Mouse (Mus musculus) neural tube, embryonic 12.5 days (tissue): ENCODE results near the gene Gm49601. TPM values are rescaled to one million over a fixed set of nuclear protein-coding genes. Genes with fewer than 3 reads are reported as not detected.
A peak's percentile ranks its signal among the peaks of the same experiment; 100 is the strongest.

Experiments
- ATAC-seq: fragments of 200-750 bp; cut with Nextera tagmentation; 2 replicates; pipeline ENCODE4 v1.8.0; 2017; ENCODE audit warnings: low read depth, mild to moderate bottlenecking, moderate TSS enrichment, moderate library complexity; ENCODE audit not compliant: low FRiP score
- H3K27ac ChIP-seq: fragments of 300-500 bp; sonication (generic); 2 replicates; pipeline ENCODE4 v1.5.1; 2016
- H3K27me3 ChIP-seq: fragments of 300-500 bp; sonication (generic); replicated peaks from 2 replicates; pipeline ENCODE4 v1.6.1; 2016; ENCODE audit warnings: mild to moderate bottlenecking
- H3K36me3 ChIP-seq: fragments of 300-500 bp; sonication (generic); 2 replicates; pipeline ENCODE4 v1.6.1; 2016; ENCODE audit warnings: mild to moderate bottlenecking
- H3K4me1 ChIP-seq: fragments of 300-500 bp; sonication (generic); 2 replicates; pipeline ENCODE4 v1.6.1; 2016
- H3K4me2 ChIP-seq: fragments of 300-500 bp; sonication (generic); replicated peaks from 2 replicates; pipeline ENCODE4 v1.6.1; 2016; ENCODE audit warnings: mild to moderate bottlenecking
- H3K4me3 ChIP-seq: fragments of 300-500 bp; sonication (generic); 2 replicates; pipeline ENCODE4 v1.5.1; 2016
- H3K9ac ChIP-seq: fragments of 300-500 bp; sonication (generic); 2 replicates; pipeline ENCODE4 v1.6.1; 2016; ENCODE audit warnings: mild to moderate bottlenecking
- H3K9me3 ChIP-seq: fragments of 300-500 bp; sonication (generic); 2 replicates; pipeline ENCODE4 v1.6.1; 2016; ENCODE audit warnings: mild to moderate bottlenecking
- WGBS: fragments of 180-500 bp; shearing (Covaris S2); methylation state at CpG from one replicate; pipeline ENCODE4 v1.1.7; 2016; 5-methylcytosine and 5-hydroxymethylcytosine counted together
- polyA plus RNA-seq: library from polyadenylated mRNA; unstranded; fragments of >200 nt; fragmentation: Nextera tagmentation; extraction: Ambion mirVana; gene quantifications from 2 replicates; pipeline ENCODE4 v1.2.1, GENCODE M21; 2016

Gm49601 gene
- polyA plus RNA-seq, 1 experiment from 2014 or later, result 11.8 TPM

- H3K4me3 ChIP-seq, result no peak overlapping the region
- 77% methylated on average over 2 of the region's 2 CpGs for WGBS
- peaks cover 12% of the 10 kb centered on the region for H3K4me1 ChIP-seq
- H3K9ac ChIP-seq, result no peak overlapping the region
- no peaks in the 10 kb centered on the region for H3K36me3 ChIP-seq
- H3K27me3 ChIP-seq, result peaks cover 69% of the 10 kb centered on the region
- no peak overlapping the region for H3K27ac ChIP-seq
- ATAC-seq, result no peak
- no peaks in the 10 kb centered on the region for H3K9me3 ChIP-seq
- no peak overlapping the region for H3K4me2 ChIP-seq
Observed at GRCm38 (mm10) chr16:18593930-18594329, 32.3 kb downstream of the Gm49601 start.

GRCm38 (mm10) chr16:18591047-18592018 lies 34.9 kb downstream of the Gm49601 start:
- Histone ChIP-seq H3K4me2 (peak overlapping the region; percentile 45), H3K4me3 (0 out of 2 replicates have a peak overlapping the region, but pooled peaks have one; percentile 11), H3K36me3 (no peaks in the 10 kb centered on the region), H3K9ac (no peak overlapping the region), H3K9me3 (no peaks in the 10 kb centered on the region), H3K27me3 (peaks cover 86% of the 10 kb centered on the region), H3K4me1 (peaks cover 22% of the 10 kb centered on the region), H3K27ac (no peak overlapping the region)
- under 1% methylated on average over 59 of the region's 59 CpGs for whole genome bisulfite sequencing
- 0 out of 2 replicates have a peak, but pooled peaks have one; percentile 17 for ATAC-seq

- ATAC-seq, result no peak
- H3K4me1 ChIP-seq, result peaks cover 24% of the 10 kb centered on the region
- peak within 1 kb of the TSS; percentile 12; the same call in 1 of the 2 replicates for H3K4me3 ChIP-seq
- H3K4me2 ChIP-seq, result peak within 1 kb of the TSS; percentile 48
- H3K27ac ChIP-seq, result no peak within 1 kb of the TSS
- no peaks in the 10 kb centered on the region for H3K9me3 ChIP-seq
- H3K36me3 ChIP-seq, result no peaks in the 10 kb centered on the region
- 2% methylated on average over 48 of the region's 48 CpGs for WGBS
- no peak within 1 kb of the TSS for H3K9ac ChIP-seq
- peaks cover 91% of the 10 kb centered on the region for H3K27me3 ChIP-seq
Observed at GRCm38 (mm10) chr16:18589804-18590790, 36.1 kb downstream of the Gm49601 start, which contains the start of gene Tbx1. Gene Tbx1, minus strand, starts transcription at chr16:18590671.

- peak overlapping the region; percentile 46; the same call in 1 of the 2 replicates for H3K4me2 ChIP-seq
- H3K27ac ChIP-seq, result no peak overlapping the region
- H3K4me1 ChIP-seq, result peaks cover 24% of the 10 kb centered on the region
- H3K9me3 ChIP-seq, result no peaks in the 10 kb centered on the region
- ATAC-seq, result no peak
- peaks cover 93% of the 10 kb centered on the region for H3K27me3 ChIP-seq
- no peak overlapping the region for H3K9ac ChIP-seq
- WGBS, result 7% methylated on average over 9 of the region's 9 CpGs
- H3K4me3 ChIP-seq, result no peak overlapping the region; the same call in 1 of the 2 replicates
- H3K36me3 ChIP-seq, result no peaks in the 10 kb centered on the region
Observed at GRCm38 (mm10) chr16:18589080-18589621, 37.1 kb downstream of the Gm49601 start.

- Histone ChIP-seq H3K4me2 (peak overlapping the region; percentile 46; the same call in 1 of the 2 replicates), H3K4me1 (peaks cover 24% of the 10 kb centered on the region), H3K4me3 (peak overlapping the region; percentile 7; the same call in 1 of the 2 replicates), H3K27me3 (peaks cover 96% of the 10 kb centered on the region), H3K9me3 (no peaks in the 10 kb centered on the region), H3K9ac (no peak overlapping the region), H3K36me3 (no peaks in the 10 kb centered on the region), H3K27ac (no peak overlapping the region)
- no peak for ATAC-seq
- WGBS, result under 1% methylated on average over 31 of the region's 31 CpGs
Observed at GRCm38 (mm10) chr16:18588738-18589055, 37.5 kb downstream of the Gm49601 start.

- H3K9ac ChIP-seq, result 0 out of 2 replicates have a peak overlapping the region, but pooled peaks have one; percentile 29
- H3K4me3 ChIP-seq, result peak overlapping the region; percentile 27
- peak overlapping the region; percentile 46 for H3K4me2 ChIP-seq
- H3K36me3 ChIP-seq, result no peaks in the 10 kb centered on the region
- no peak overlapping the region for H3K27ac ChIP-seq
- ATAC-seq, result no peak
- H3K4me1 ChIP-seq, result peaks cover 24% of the 10 kb centered on the region
- peaks cover 96% of the 10 kb centered on the region for H3K27me3 ChIP-seq
- WGBS, result under 1% methylated on average over 57 of the region's 57 CpGs
- no peaks in the 10 kb centered on the region for H3K9me3 ChIP-seq
Observed at GRCm38 (mm10) chr16:18587847-18588737, 38.1 kb downstream of the Gm49601 start.

GRCm38 (mm10) chr16:18586906-18587546 lies 39.2 kb downstream of the Gm49601 start:
- Histone ChIP-seq H3K27ac (no peak overlapping the region), H3K4me3 (peak overlapping the region; percentile 37), H3K4me2 (peak overlapping the region; percentile 64), H3K9ac (0 out of 2 replicates have a peak overlapping the region, but pooled peaks have one; percentile 42), H3K27me3 (peaks cover 99% of the 10 kb centered on the region), H3K9me3 (no peaks in the 10 kb centered on the region), H3K4me1 (peaks cover 32% of the 10 kb centered on the region), H3K36me3 (no peaks in the 10 kb centered on the region)
- 2% methylated on average over 41 of the region's 62 CpGs for WGBS
- no peak for ATAC-seq

- WGBS, result 1% methylated on average over 83 of the region's 83 CpGs
- no peak overlapping the region for H3K27ac ChIP-seq
Observed at GRCm38 (mm10) chr16:18586076-18586905, 39.9 kb downstream of the Gm49601 start.

GRCm38 (mm10) chr16:18585676-18586075 lies 40.6 kb downstream of the Gm49601 start:
- H3K4me1 ChIP-seq, result peaks cover 33% of the 10 kb centered on the region
- no peak for ATAC-seq
- peak overlapping the region; percentile 64 for H3K4me2 ChIP-seq
- no peaks in the 10 kb centered on the region for H3K36me3 ChIP-seq
- no peak overlapping the region for H3K9ac ChIP-seq
- 2% methylated on average over 10 of the region's 10 CpGs for WGBS
- peaks cover 99% of the 10 kb centered on the region for H3K27me3 ChIP-seq
- 0 out of 2 replicates have a peak overlapping the region, but pooled peaks have one; percentile 2 for H3K4me3 ChIP-seq
- no peaks in the 10 kb centered on the region for H3K9me3 ChIP-seq
- no peak overlapping the region for H3K27ac ChIP-seq

More at GRCm38 (mm10) chr16:18586076-18586905, 39.9 kb downstream of the Gm49601 start:
- no peaks in the 10 kb centered on the region for H3K9me3 ChIP-seq
- H3K4me2 ChIP-seq, result peak overlapping the region; percentile 64
- H3K27me3 ChIP-seq, result peaks cover 99% of the 10 kb centered on the region
- no peak for ATAC-seq
- H3K9ac ChIP-seq, result 0 out of 2 replicates have a peak overlapping the region, but pooled peaks have one; percentile 42
- peaks cover 35% of the 10 kb centered on the region for H3K4me1 ChIP-seq
- H3K36me3 ChIP-seq, result no peaks in the 10 kb centered on the region
- peak overlapping the region; percentile 37 for H3K4me3 ChIP-seq
